Mouse (Mus musculus) bone marrow macrophage, adult 2 months (primary cell): ENCODE data around the gene Apoa5. TPM values are rescaled to one million over a fixed set of nuclear protein-coding genes. Genes with fewer than 3 reads are reported as not detected.
A peak's percentile ranks its signal among the peaks of the same experiment; 100 is the strongest.

ENCODE experiments used
- H3K27ac ChIP-seq: 2 replicates; pipeline ENCODE4 v1.5.1; 2012; ENCODE audit warnings: low read depth, low read length; ENCODE audit not compliant: insufficient read depth
- H3K4me1 ChIP-seq: 2 replicates; pipeline ENCODE4 v1.6.1; 2012; ENCODE audit warnings: low read length; ENCODE audit not compliant: control insufficient read depth, insufficient read depth
- H3K4me3 ChIP-seq: 2 replicates; pipeline ENCODE4 v1.5.1; 2012; ENCODE audit warnings: mild to moderate bottlenecking, low read length, moderate library complexity; ENCODE audit not compliant: insufficient read depth
- CTCF ChIP-seq: IDR thresholded peaks from 2 replicates; pipeline ENCODE4 v1.5.1; 2012; ENCODE audit warnings: low read depth, mild to moderate bottlenecking, low read length, moderate library complexity
- POLR2A ChIP-seq: IDR thresholded peaks from 2 replicates; pipeline ENCODE4 v1.6.1; 2012; ENCODE audit warnings: mild to moderate bottlenecking, low read depth, low read length, borderline replicate concordance
- polyA plus RNA-seq: library from polyadenylated mRNA; stranded (reverse); fragments of >200 nt; gene quantifications from 2 replicates; pipeline ENCODE4 v1.2.4, GENCODE M21; 2012; ENCODE audit not compliant: missing spikeins, insufficient read depth, insufficient read length

Apoa5 gene
- polyA plus RNA-seq = not detected in 2 replicates

GRCm38 (mm10) chr9:46268343-46268873, at the start of gene Apoa5:
TSS of gene Apoa5 (plus strand) at chr9:46268633.
- Histone ChIP-seq H3K4me3 (no peak within 1 kb of the TSS), H3K27ac (no peak within 1 kb of the TSS), H3K4me1 (peaks cover 6% of the 10 kb centered on the region)
- no peak for TF ChIP-seq POLR2A
- no peak for TF ChIP-seq CTCF

DNA sequence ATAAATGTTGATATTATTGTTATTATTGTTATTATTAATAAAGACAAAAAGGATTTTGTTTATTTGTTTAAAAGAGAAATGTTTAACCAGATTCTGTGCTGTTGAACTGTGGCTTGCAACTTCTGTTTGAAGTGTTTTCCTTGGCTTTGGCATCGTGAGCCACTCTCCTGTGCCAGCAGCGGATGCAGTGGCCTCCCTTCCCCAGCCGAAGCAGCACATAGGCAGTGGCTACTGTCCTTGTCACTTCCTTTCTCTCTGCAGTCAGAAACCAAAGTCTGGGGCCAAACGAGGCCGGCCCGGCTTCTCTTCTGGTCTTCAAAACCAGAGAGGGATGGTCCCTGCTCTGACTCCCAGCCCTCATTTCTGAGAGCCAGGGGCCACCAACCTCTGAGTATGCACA, 45.3 kb upstream of the Apoa5 start:
- H3K27ac ChIP-seq = no peak overlapping the region
- TF ChIP-seq POLR2A = no peak
- TF ChIP-seq CTCF = no peak

GRCm38 (mm10) chr9:46224101-46224500, 44.3 kb upstream of the Apoa5 start:
- Histone ChIP-seq H3K4me3 (no peak overlapping the region), H3K4me1 (no peaks in the 10 kb centered on the region), H3K27ac (no peak overlapping the region)
- no peak for TF ChIP-seq CTCF
- no peak for TF ChIP-seq POLR2A

More for the DNA sequence above, 45.3 kb upstream of the Apoa5 start:
- peaks cover 2% of the 10 kb centered on the region for H3K4me1 ChIP-seq
- no peak overlapping the region for H3K4me3 ChIP-seq

DNA sequence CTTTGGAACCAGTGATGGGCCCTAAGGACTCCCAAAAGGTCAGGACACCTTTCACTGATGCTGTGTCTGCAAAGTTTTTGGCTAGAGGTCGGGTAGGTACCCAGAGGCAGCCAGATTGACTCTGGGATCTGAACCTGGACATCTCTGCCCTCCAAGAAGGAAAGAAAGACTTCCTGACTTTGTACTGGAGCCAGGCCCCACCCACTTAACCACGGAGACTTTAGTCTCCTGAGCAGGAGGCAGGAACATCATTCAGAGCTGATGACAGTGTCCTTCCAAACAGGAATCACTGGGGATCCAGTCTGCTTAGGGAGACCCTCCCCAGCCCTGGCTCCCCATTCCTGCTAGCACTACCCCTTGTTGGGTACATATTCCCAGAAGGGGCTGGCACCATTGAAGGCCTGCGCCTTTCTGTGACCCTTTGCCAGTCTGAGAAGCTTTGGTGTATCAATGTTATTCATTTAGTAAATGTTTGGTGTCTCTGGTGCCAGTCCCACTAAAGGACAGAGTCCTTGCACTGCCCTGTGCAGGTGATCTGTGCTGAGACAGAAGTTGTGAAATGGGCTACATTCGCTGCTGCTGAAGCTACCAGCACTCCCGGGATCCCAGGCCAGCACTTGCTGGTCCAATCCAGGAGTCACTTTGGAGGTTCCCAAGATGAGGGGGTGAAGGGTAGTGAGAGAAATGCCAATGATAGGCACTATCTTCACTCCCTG, 43.3 kb upstream of the Apoa5 start:
- TF ChIP-seq CTCF = no peak
- no peak for TF ChIP-seq POLR2A
- Histone ChIP-seq H3K27ac (no peak overlapping the region), H3K4me1 (peaks cover under 1% of the 10 kb centered on the region; the same call in 1 of the 2 replicates), H3K4me3 (no peak overlapping the region)

DNA sequence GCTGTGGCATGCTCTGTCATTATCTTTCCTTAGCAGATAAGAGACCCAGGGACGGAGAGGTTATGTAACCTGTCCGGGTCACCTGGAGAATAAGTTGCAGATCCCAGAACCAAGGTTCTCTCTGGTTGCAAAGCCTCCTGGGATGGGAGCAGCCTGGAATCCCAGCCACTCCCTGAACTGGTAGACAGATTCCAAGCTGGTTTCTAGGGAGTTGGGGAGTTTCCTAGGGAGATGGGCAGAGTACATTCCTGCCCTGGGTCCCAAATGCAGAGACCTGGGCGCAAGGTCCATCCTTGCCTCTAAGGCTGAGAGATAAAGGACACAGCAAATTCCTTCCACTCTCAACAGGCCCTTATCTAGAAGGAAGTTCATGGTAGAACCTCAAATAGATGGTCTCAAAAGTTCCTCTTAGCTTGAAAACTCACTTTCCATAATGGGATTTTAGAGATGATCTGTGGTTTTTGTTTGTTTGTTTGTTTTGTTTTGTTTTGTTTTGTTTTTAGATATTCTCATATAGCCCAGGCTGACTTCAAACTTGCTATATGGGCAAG, 41.3 kb upstream of the Apoa5 start:
- Histone ChIP-seq H3K27ac (no peak overlapping the region), H3K4me1 (peaks cover 3% of the 10 kb centered on the region; the same call in 1 of the 2 replicates), H3K4me3 (no peak overlapping the region)
- no peak for TF ChIP-seq CTCF
- TF ChIP-seq POLR2A = no peak

GRCm38 (mm10) chr9:46228491-46228890, 39.9 kb upstream of the Apoa5 start, which contains the start of gene Apoa1:
TSS of gene Apoa1 (plus strand) at chr9:46228580.
- TF ChIP-seq CTCF (no peak), POLR2A (no peak)
- peaks cover 3% of the 10 kb centered on the region; the same call in 1 of the 2 replicates for H3K4me1 ChIP-seq
- H3K4me3 ChIP-seq = no peak within 1 kb of the TSS
- no peak within 1 kb of the TSS for H3K27ac ChIP-seq

DNA sequence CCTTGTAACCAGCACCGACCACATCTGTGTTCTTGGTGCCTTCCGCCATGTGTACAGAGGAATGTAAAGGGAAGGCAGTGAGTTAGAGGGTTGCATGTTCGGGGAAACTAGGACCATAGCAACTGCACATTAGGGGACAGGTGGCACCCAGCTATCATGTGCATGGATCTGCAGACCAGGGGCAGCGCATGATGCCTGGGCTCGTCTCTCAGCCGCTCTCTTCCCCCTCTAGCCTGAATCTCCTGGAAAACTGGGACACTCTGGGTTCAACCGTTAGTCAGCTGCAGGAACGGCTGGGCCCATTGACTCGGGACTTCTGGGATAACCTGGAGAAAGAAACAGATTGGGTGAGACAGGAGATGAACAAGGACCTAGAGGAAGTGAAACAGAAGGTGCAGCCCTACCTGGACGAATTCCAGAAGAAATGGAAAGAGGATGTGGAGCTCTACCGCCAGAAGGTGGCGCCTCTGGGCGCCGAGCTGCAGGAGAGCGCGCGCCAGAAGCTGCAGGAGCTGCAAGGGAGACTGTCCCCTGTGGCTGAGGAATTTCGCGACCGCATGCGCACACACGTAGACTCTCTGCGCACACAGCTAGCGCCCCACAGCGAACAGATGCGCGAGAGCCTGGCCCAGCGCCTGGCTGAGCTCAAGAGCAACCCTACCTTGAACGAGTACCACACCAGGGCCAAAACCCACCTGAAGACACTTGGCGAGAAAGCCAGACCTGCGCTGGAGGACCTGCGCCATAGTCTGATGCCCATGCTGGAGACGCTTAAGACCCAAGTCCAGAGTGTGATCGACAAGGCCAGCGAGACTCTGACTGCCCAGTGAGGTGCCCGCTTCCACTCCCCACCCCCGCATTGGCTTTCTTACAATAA, 38.6 kb upstream of the Apoa5 start:
- TF ChIP-seq CTCF (peak; percentile 67), POLR2A (no peak)
- H3K4me3 ChIP-seq = peak overlapping the region; percentile 52
- no peak overlapping the region for H3K27ac ChIP-seq
- peaks cover 3% of the 10 kb centered on the region; the same call in 1 of the 2 replicates for H3K4me1 ChIP-seq

GRCm38 (mm10) chr9:46230450-46230975, 37.9 kb upstream of the Apoa5 start:
- Histone ChIP-seq H3K4me3 (no peak overlapping the region), H3K27ac (no peak overlapping the region), H3K4me1 (peaks cover 3% of the 10 kb centered on the region; the same call in 1 of the 2 replicates)
- TF ChIP-seq CTCF (no peak), POLR2A (no peak)

GRCm38 (mm10) chr9:46235196-46235595, 33.2 kb upstream of the Apoa5 start:
- no peak overlapping the region for H3K27ac ChIP-seq
- TF ChIP-seq POLR2A (no peak), CTCF (no peak)

More at GRCm38 (mm10) chr9:46235196-46235595, 33.2 kb upstream of the Apoa5 start:
- peaks cover 1% of the 10 kb centered on the region; the same call in 1 of the 2 replicates for H3K4me1 ChIP-seq
- no peak overlapping the region for H3K4me3 ChIP-seq
